Mouse (Mus musculus): ENCODE results near the gene Kcnk4. TPM values are rescaled to one million over a fixed set of nuclear protein-coding genes. Genes with fewer than 3 reads are reported as not detected.
A peak's percentile ranks its signal among the peaks of the same experiment; 100 is the strongest.
"Not testable (repeated sequence)": the region's sequence is repeated elsewhere in the genome, so short reads cannot be mapped to it uniquely, and the experiment has no call there.

The Kcnk4 gene
- polyA plus RNA-seq, 1 experiment: 1.6 TPM

DNA sequence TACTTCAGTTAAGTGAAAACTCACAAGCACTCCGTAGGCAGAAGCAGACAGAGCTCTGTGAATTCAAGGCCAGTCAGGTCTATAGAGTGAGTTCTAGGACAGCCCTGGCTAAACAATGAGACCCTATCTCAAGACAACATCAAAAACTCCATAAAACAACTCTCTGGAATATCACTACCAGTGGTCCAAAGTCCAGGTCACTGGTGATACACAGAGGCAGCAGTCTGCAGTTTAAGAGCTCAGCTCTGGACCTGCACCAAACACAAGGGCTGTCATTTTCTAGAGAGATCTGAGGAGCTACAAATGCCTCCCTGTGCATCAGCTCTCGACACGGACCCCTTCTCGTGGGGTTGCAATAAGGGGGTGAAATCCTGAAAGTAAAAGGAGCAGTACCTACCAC lies 16.0 kb downstream of the Kcnk4 start:
- no peak overlapping the region for H3K27ac ChIP-seq (replicated peaks; ENCODE audit: low read depth, low read length)
- no peak overlapping the region for H3K4me3 ChIP-seq (ENCODE audit: insufficient read depth, low read depth, low read length)
- H3K4me1 ChIP-seq (ENCODE audit: control insufficient read depth, insufficient read depth, insufficient read length, low read length): peaks cover 3% of the 10 kb centered on the region; the same call in 1 of the 2 replicates

DNA sequence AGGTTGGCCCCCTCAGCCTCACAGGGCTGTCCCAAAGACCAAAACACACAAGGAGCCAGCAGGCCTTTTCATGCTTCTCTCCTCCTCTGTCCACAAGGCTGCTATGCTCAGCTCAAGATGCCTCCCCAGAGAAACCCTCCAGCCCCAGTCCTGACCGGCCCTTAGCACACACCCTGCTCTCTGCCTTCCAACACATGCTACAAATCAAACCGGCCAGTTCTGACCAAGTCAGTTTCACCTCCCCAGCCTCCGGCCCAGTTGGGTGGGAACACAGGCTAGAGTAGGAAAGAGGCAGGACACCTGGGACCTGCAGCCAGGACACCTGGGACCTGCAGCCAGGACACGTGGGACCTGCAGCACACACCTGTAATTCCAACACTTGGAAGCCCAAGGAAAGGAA lies 17.8 kb downstream of the Kcnk4 start:
- peaks cover 3% of the 10 kb centered on the region; the same call in 1 of the 2 replicates for H3K4me1 ChIP-seq (ENCODE audit: control insufficient read depth, insufficient read depth, insufficient read length, low read length)
- H3K27ac ChIP-seq (replicated peaks; ENCODE audit: low read depth, low read length): no peak overlapping the region; the same call in 1 of the 2 replicates
- H3K4me3 ChIP-seq (ENCODE audit: insufficient read depth, low read depth, low read length): no peak overlapping the region

DNA sequence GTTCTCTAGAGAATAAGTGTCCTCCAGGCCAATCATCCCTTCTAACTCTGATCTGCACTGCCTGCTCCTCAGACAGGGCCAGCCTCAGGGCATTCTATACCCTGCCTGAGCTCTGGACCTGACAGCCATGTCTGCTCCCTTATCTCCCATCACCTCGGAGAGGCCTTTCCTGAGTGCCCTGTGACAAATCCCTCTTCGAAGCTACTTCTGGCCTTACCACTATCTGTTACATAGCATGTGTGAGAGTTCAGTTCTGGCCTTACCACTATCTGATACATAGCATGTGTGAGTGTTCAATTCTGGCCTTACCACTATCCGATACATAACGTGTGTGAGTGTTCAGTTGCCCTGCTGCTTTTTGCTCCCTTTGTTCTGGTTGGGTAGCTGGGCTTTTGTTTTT lies 19.0 kb downstream of the Kcnk4 start:
- H3K4me1 ChIP-seq (ENCODE audit: control insufficient read depth, insufficient read depth, insufficient read length, low read length): peaks cover 3% of the 10 kb centered on the region; the same call in 1 of the 2 replicates
- H3K4me3 ChIP-seq (ENCODE audit: insufficient read depth, low read depth, low read length): no peak overlapping the region
- no peak overlapping the region for H3K27ac ChIP-seq (replicated peaks; ENCODE audit: low read depth, low read length)

DNA sequence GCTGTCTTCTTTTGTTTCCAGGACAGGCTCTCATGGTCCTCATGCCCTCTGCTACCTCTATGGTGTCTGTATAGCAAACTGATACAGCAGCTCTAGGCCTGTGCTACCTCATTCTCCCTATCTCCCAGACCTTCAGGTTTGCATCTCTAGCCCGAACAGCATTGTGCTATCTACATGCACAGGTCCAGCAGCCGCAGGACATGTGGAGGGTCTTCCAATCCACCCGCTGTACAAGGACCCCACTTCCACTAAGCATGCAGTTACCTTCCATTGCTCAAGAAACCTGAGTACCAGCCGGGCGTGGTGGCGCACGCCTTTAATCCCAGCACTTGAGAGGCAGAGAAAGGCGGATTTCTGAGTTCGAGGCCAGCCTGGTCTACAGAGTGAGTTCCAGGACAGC lies 19.8 kb downstream of the Kcnk4 start:
- Histone ChIP-seq H3K4me3 (ENCODE audit: insufficient read depth, low read depth, low read length) (no peak overlapping the region), H3K27ac (replicated peaks; ENCODE audit: low read depth, low read length) (no peak overlapping the region), H3K4me1 (ENCODE audit: control insufficient read depth, insufficient read depth, insufficient read length, low read length) (no peaks in the 10 kb centered on the region; the same call in 1 of the 2 replicates)

DNA sequence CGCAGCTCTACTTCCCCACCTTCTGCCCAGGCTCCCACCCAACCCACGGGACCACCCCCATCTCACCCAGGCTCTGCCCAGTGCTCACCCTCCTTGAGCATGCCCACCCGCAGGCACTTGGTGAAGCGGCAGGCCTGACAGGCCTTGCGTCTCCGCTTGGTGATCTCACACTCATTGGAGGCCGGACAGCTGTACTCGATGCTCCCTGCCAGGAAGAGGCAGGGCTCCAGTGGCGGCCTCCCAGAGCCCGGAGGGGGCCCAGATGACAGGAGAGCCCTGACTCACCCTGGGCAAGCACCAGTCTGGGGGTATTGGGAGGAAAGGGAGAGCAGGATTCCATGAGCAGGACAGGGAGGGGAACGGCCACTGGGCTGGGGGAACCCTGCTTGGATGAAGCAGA lies 20.3 kb downstream of the Kcnk4 start:
- no peak overlapping the region for H3K4me3 ChIP-seq (ENCODE audit: insufficient read depth, low read depth, low read length)
- no peaks in the 10 kb centered on the region; the same call in 1 of the 2 replicates for H3K4me1 ChIP-seq (ENCODE audit: control insufficient read depth, insufficient read depth, insufficient read length, low read length)
- H3K27ac ChIP-seq (replicated peaks; ENCODE audit: low read depth, low read length): no peak overlapping the region

DNA sequence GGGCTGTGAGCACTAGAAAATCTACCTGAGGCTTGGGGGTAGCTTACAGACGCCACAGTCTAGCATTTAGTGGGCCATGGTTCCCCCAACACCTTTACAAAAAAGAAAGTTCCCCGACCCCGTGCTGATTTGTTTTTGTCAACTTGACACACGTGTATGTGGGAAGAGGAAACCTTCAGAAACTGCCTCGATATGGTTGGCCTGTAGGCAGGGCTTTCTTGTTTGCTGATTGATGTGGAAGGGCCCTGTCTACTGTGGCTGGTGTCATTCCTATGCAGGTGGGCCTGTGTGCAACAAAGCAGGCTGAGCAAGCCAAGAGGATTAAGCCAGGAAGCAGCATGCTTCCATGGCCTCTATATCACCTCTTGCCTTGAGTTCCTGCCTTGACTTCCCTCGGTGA lies 21.3 kb downstream of the Kcnk4 start:
- no peak overlapping the region for H3K27ac ChIP-seq (replicated peaks; ENCODE audit: low read depth, low read length)
- H3K4me3 ChIP-seq (ENCODE audit: insufficient read depth, low read depth, low read length): no peak overlapping the region
- peaks cover 2% of the 10 kb centered on the region; the same call in 1 of the 2 replicates for H3K4me1 ChIP-seq (ENCODE audit: control insufficient read depth, insufficient read depth, insufficient read length, low read length)

DNA sequence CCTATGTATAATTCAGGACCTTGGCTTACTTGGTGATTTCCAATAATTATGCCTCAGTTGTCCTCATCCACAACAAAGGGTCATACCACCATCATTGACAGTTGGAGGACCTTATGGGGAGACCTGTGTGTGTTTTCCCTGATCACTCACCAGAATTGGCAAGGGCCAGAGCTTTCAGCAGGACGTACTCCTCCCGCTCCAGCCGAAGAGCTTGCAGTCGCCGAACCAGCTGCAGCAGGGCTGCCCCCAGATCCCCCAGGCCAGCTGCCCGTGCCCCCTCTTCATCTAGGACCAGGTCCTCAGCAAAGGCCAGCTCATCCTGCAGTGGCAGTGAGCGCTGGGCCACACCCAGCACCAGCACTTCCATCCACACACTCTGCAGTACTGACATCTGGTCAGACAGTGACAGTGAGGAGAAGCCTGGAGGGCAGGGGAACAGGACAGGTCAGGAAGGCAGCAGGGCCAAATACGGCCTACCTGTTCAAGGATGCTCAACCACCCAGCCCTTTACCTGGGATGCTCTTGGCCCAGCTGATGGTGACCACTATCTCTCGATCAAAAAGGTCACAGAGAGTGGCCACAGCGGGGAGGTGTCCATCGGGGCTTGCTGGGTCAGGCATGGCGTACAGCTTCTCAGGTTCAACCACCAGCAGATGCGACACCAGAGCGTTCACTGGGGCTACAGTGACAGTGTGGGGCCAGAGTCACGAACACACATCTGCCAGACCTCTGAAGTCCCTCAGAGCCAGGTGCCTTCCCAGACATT lies 21.9 kb downstream of the Kcnk4 start:
- peaks cover 5% of the 10 kb centered on the region; the same call in 1 of the 2 replicates for H3K4me1 ChIP-seq (ENCODE audit: control insufficient read depth, insufficient read depth, insufficient read length, low read length)
- no peak overlapping the region for H3K27ac ChIP-seq (replicated peaks; ENCODE audit: low read depth, low read length)
- H3K4me3 ChIP-seq (ENCODE audit: insufficient read depth, low read depth, low read length): no peak overlapping the region

DNA sequence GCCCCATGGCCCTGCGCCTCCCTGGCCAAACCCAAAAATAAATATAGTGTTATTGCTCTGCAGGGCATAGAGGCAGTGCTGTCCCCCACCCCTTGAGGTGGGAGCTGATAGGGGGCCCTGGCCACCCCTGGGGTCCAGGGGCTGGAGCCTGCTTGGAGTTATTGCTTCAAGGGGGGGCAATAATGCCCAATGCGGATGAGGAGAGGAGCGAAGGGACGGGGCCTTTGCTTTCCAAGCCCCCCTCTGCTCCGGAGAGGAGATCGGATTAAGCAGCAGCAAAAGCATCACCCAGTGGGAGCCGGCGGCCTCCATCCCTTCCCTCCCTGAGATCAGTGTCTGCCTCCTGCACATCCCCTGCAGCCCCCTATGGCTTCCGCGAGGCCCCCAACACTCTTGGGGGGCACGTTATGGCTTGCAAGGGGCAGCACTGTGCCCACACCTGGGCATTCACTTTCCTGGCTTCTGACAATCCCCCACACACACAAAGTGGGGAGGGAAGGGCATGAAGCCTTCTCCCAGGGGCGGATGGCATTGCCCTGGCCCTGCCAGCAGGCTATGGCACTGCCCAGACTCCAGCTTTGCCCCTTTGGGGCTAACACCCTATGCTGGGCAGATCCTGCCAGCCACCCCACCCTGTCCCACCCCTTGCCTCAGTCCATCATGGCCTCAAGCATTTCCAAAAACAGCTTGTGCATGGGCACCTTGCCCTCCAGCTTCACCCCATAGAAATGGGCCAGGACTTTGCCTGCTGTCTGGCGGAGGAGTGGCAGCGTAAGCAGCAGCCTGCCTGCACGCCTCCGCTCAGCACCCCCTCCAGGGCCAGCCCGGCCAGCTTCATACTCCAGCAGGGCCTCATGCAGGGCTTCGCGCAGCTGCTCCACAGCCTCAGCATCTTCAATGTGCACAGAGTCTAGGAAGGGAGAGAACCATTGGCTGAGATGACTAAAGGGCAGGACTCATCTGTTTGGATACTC lies 22.9 kb downstream of the Kcnk4 start:
- H3K4me3 ChIP-seq (ENCODE audit: insufficient read depth, low read depth, low read length): peak overlapping the region; percentile 22; the same call in 1 of the 2 replicates
- H3K4me1 ChIP-seq (ENCODE audit: control insufficient read depth, insufficient read depth, insufficient read length, low read length): peaks cover 5% of the 10 kb centered on the region; the same call in 1 of the 2 replicates
- H3K27ac ChIP-seq (replicated peaks; ENCODE audit: low read depth, low read length): no peak overlapping the region

DNA sequence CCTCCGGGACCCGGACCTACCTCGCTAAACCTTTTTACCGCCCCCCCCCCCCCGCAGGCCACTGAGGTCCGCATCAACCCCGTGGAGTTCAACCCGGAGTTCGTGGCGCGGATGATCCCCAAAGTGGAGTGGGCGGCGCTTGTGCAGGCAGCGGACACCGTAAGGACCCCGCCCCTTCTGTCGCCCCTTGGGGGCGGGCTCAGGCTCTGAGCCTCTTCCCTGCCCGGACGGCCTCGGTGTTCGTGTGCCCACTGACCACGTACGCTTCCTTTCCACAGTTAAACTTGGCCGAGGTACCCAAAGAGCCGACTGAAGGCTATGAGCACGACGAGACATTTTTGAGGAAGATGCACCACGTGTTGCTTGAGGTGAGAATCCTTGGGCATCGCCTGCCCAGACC lies 24.0 kb downstream of the Kcnk4 start:
- H3K27ac ChIP-seq (replicated peaks; ENCODE audit: low read depth, low read length): peak overlapping the region; percentile 97
- H3K4me1 ChIP-seq (ENCODE audit: control insufficient read depth, insufficient read depth, insufficient read length, low read length): not testable (repeated sequence)
- H3K4me3 ChIP-seq (ENCODE audit: insufficient read depth, low read depth, low read length): peak overlapping the region; percentile 66

DNA sequence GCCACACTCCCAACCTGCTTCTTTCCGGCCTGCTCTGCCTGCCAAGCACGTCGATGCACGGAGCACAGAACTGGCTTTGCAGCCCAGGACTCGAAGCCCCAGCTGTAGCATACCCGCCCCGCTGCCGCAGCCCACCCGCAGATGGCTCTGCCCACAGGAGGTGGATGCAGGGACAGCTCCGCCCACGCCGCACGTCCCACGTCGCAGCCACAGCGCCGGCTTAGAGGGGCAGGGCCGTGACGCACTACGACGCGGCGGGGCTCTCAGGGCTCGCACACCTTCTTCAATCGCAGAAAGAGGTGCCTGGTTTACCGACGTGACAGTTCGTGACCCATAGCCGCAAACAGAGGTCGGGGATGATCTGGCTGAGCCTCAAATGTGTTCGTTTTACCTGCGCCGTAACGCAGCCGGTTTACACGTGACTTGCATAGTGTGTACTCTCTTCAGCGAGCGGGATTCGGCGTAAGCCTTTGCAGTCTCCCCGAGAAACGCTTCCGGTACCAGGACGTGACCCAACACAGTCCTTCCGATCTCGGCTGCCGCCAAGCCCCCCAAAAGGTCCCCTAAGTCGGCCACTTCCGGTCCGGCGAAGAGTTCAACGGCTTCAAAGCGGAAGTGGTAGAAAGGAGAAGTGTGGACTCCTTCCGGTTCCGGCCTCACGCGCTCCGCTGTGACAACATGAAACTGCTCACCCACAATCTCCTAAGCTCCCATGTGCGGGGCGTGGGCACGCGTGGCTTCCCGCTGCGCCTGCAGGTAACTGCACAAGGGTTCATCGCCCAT lies 24.6 kb downstream of the Kcnk4 start, which contains the start of the genes Trmt112 and Prdx5:
Trmt112 (plus strand) TSS at position 192 of the 783 bp plus-strand sequence.
Prdx5 (minus strand) TSS at position 600 of the 783 bp plus-strand sequence.
- peak within 1 kb of the TSS; percentile 97 for H3K27ac ChIP-seq (replicated peaks; ENCODE audit: low read depth, low read length)

DNA sequence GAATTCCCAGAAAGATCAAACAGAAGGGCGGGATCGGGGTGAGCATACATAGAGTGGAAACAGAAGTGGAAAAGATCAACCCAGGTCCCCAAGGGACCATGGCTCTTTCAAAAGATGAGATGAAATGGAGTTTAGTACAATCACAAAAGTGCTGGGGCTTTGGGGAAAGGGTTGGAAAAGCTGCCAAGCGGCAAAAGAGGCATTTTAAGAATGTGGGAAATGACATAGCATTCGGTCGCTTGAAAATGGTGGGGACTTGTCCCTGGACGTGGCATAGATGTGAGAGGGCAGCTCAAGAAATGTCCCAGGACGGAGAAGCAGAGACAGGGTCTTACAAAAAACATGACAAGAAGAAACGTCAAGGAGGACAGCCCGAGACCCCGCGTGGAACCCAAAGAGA lies 25.3 kb downstream of the Kcnk4 start:
- Histone ChIP-seq H3K4me3 (ENCODE audit: insufficient read depth, low read depth, low read length) (peak overlapping the region; percentile 66), H3K27ac (replicated peaks; ENCODE audit: low read depth, low read length) (peak overlapping the region; percentile 69), H3K4me1 (ENCODE audit: control insufficient read depth, insufficient read depth, insufficient read length, low read length) (peaks cover 5% of the 10 kb centered on the region; the same call in 1 of the 2 replicates)

More for the DNA sequence above, 24.6 kb downstream of the Kcnk4 start, which contains the start of the genes Trmt112 and Prdx5:
- peak within 1 kb of the TSS; percentile 66 for H3K4me3 ChIP-seq (ENCODE audit: insufficient read depth, low read depth, low read length)
- H3K4me1 ChIP-seq (ENCODE audit: control insufficient read depth, insufficient read depth, insufficient read length, low read length): peaks cover 5% of the 10 kb centered on the region; the same call in 1 of the 2 replicates

DNA sequence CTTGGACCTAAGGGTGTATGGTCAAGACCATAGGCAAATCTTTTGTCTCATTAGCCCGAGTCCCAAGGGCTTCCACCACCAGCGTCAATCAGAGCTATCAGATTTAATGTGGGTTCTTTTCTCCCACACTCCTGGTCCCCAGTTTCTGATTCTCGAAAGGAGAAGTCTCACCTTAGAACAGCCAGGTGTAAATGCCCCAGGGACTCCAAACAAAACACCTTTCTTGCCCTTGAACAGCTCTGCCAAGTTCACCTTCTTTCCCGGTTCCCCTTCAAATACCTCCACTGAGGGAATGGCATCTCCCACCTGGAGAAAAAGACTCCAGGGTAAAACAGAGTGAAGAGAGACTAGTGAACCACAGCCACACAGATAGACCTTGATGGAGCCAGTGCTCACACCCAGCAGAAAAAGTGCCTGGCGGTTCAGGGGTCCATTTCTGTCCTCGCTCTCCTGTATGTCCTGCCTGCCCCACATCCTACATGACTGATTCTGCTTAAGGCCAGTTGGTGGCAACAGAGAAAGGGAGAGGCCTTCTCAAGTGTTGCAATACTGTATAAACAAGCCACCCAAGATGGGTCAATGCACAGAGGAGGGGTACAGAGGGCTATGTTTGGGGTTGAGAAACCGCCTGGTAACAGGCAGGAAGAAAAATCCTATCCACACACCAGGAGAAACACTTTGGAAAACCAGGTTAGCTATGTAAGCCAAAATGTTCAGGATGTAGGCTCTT lies 26.3 kb downstream of the Kcnk4 start:
- Histone ChIP-seq H3K27ac (replicated peaks; ENCODE audit: low read depth, low read length) (0 out of 2 replicates have a peak overlapping the region, but pooled peaks have one; percentile 26), H3K4me1 (ENCODE audit: control insufficient read depth, insufficient read depth, insufficient read length, low read length) (peaks cover 5% of the 10 kb centered on the region; the same call in 1 of the 2 replicates), H3K4me3 (ENCODE audit: insufficient read depth, low read depth, low read length) (peak overlapping the region; percentile 66)

DNA sequence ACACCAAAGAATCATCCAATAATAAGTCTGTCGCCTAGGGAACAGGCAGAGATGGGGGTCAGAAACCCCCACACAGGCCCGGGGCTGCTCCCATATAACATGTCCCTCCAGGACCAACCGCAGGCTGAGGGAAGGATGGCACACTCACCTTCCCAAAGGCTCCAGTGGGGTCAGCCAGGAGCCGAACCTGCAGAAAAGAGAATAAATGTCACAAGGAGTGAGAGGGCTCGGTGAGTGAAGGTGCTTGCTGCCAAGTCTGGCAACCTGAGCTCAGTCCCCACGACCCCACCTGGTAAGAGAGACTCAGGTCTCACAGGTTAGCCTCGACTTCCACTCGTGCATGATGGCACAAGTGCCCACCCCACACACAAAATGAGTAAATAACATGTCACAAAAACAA lies 27.2 kb downstream of the Kcnk4 start:
- H3K4me3 ChIP-seq (ENCODE audit: insufficient read depth, low read depth, low read length): no peak overlapping the region
- no peak overlapping the region for H3K27ac ChIP-seq (replicated peaks; ENCODE audit: low read depth, low read length)
- H3K4me1 ChIP-seq (ENCODE audit: control insufficient read depth, insufficient read depth, insufficient read length, low read length): peaks cover 5% of the 10 kb centered on the region; the same call in 1 of the 2 replicates

DNA sequence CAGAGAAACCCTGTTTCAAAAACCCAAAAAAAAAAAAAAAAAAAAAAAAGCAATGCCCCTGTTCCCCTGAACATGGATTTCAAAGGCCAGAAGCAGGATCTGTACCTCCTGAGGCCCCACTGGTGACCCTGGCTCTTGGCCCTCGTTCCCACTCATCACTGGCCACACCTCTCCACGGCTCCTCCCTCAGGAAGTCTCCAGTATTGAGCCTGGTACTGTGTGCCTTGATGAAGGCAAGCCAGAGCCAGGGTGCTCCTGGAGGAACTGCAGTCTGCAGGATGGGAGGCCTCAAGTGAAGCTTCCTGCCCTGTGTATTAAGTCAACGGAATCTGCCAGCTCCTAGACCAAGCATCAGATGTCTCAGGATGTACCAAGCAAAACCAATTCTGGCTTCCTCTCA lies 28.1 kb downstream of the Kcnk4 start:
- no peak overlapping the region for H3K27ac ChIP-seq (replicated peaks; ENCODE audit: low read depth, low read length)
- no peak overlapping the region for H3K4me3 ChIP-seq (ENCODE audit: insufficient read depth, low read depth, low read length)
- H3K4me1 ChIP-seq (ENCODE audit: control insufficient read depth, insufficient read depth, insufficient read length, low read length): peaks cover 5% of the 10 kb centered on the region; the same call in 1 of the 2 replicates

Measured in brown adipose tissue, adult 24 weeks (tissue).